Mouse (Mus musculus): Measurements from ENCODE around the gene Glud1.
"Not testable (repeated sequence)": the region's sequence is repeated elsewhere in the genome, so short reads cannot be mapped to it uniquely, and the experiment has no call there.

Gene Glud1

DNA sequence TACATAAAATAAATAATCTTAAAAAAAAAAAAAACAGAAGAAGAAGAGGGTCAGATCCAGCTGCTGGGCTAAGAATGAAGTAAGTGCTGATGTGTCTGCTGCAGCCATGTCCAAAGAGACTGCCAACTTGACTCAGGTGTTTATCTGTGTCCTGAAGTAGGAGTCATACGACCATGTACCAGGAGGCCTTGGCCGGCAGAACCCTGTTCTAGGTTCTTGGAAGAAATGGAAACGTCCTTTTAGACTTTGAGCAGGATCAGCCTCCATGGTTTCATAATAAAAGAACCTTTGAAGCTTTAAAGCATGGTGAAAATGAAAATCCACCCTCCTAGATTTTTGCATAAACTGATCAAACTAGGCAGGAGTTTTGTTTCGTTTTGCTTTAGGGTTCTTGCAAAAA, 43.9 kb downstream of the Glud1 start:
- DNase-seq, result no peak

DNA sequence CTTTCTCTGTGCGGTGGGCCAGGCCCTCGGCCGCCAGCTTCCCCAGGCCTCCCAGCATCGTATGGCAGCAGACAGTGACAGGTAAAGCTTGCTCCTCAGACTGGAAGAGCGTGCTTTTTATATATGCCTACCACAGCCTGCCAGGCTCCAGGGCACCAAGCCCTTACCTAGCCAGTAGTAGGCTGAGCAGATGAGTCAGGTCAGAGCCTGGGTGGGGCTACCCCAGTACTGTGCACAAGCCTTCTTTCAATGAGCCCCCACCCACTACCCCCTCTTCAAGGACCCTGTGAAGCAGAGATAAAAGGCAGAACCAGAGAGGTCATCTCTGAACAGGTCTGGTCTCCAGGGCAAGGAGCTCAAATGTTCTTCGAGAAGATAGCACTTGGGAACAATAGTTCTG, 44.8 kb downstream of the Glud1 start, which contains the start of gene Fam25c:
TSS of gene Fam25c (minus strand) at position 133 of the 400 bp plus-strand sequence.
- no peak for DNase-seq

DNA sequence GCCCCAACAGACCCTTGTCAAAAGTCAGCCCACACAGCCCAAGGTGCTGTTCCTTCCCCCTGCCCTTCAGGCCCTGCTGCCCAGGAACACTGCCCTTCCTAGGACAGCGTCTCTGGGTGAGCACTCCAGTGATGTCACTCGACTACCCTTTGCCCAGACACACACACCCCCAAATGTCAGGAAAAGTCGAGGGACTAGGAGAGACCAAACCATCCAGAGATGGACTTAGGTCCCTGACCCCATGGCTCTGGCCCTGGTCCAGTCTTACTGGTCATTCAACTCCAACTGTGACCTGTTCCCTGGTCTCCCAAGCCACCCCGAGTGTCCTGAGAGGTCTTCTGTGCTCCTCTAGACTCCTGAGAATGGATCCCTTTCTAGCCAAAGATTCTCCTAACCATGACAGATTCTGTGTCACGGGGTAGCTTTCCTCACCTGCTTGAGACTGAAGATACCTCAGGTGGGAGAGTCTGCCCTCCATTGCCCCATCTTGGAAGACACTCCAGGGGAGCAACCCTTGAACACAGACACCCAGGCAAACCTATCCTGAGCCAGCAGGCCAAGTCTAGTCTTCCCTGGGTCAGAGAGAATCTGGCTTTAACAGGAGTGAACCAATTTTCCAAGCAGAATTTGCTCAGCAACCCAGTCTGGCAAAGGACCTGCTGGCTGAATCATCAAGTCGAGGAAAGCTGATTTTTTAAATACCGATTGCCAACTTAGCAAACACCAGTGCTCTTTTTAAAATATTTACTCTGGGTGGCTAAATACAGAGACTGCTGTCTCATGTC, 47.3 kb downstream of the Glud1 start:
- DNase-seq, result peak; percentile 15

- no peak for DNase-seq
These were observed 49.2 kb downstream of the Glud1 start for GRCm38 (mm10) chr14:34359676-34360244.

DNA sequence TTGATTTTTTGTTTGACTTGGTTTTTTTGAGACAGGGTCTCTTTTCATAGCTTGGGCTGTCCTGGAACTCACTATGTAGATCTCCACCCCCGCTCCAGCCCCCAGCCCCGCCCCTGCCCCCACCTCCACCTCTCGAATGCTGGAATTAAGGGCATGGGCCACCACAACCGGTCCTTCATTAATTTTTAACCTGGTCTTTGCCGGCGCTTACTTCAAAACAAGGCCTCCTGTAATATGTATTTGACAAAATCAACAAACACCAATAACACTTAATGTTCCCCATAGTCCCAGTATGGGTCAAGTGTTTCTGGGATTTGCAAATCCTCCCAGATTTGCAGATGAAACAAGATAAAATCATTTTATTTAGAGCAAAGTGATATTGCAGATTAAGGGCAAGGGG, 49.7 kb downstream of the Glud1 start:
- no peak for DNase-seq

- no peak for DNase-seq
These were observed 51.6 kb downstream of the Glud1 start for GRCm38 (mm10) chr14:34362135-34362534.

DNA sequence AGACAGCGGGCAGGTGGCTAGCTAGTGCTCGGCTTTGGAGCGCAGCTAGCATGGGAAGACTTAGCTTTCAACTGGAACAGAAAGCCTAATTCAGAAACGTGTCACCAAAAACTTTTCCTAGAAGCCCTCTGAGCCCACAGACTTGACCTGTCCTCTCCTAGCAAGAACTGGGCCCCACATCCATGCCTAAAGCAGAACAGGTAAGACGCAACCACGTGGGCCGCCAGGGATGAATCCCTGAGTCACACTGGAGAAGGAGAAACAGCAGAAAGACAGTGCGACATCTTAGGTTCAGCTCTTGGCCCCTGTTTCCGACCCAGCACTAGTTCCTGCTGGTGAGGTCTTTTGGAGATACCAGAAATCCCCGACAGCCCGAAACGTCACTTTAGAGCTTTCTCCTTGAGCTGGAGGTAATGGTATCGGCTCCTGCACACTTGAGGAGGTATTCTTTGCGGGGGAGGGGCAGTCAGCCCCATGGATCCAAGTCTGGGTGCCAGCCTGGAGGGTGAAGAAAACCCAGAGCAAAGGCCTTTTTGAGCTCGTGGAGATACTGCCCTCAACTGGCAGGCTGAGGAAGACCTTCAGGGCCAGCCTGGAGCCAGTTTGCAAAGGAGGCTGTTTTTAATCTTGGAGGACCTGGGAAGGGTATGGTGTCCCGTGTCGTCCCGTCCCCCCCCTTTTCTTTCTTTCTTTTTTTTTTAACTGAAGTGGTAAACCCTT, 52.4 kb downstream of the Glud1 start:
- peak; percentile 29 for DNase-seq

- DNase-seq, result peak; percentile 33
These were observed 53.1 kb downstream of the Glud1 start for GRCm38 (mm10) chr14:34363490-34364253.

GRCm38 (mm10) chr14:34364254-34365146, 54.0 kb downstream of the Glud1 start:
- not testable (repeated sequence) for DNase-seq

DNA sequence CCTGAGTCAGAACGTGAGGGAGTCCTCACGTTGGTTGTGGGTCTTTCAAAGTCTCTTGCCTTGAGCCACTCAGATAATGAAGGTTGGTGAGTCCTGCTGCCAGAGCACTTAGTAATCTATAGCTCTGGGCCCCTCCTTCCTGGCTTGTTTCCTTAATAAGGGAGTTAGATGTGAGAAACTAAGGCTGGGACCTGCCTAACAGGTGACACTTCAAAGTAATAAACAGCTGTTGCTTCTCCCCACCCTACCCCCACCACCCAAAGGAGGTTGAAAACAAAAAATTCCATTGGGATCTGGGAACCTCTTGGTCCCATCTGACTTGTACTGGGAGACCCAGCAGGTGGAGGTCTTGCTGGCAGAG, 54.6 kb downstream of the Glud1 start:
- DNase-seq, result no peak

GRCm38 (mm10) chr14:34370203-34370602, 59.7 kb downstream of the Glud1 start:
- no peak for DNase-seq

DNA sequence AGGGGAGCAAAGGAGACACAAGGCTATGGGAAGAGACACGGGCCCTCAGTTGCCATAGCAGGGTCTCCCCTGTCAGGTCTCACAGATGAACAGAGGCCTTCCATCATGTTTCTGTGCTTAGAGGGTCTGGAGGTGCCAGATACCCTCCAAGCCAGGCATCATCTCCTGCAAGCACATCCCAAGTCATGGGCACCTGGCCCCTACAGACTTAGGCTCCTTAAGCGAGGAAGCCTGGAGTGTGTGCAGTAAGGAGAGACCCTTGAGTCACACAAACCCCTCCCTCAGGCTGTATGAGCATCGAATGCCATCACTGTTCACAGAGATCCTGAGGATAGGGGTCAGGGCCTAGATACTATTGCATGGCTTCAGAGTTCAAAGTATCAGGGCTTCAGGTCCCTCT, 60.4 kb downstream of the Glud1 start:
- no peak for DNase-seq

DNA sequence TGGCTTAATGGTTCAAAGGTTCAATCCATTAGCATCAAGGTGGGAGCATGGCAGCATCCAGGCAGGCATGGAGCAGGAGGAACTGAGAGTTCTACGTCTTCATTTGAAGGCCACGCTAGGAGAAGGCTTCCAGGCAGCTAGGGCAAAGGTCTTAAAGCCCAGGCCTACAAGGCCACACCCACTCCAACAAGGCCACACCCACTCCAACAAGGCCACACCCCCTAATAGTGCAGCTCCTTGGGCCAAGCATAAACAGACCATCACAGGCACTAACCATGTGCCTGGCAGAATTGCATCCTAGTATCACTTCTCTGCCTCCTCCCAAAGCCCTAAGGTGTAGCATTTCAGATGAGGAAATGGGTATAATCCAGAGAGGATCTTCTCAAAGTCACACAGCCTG, 61.2 kb downstream of the Glud1 start:
- no peak for DNase-seq

DNA sequence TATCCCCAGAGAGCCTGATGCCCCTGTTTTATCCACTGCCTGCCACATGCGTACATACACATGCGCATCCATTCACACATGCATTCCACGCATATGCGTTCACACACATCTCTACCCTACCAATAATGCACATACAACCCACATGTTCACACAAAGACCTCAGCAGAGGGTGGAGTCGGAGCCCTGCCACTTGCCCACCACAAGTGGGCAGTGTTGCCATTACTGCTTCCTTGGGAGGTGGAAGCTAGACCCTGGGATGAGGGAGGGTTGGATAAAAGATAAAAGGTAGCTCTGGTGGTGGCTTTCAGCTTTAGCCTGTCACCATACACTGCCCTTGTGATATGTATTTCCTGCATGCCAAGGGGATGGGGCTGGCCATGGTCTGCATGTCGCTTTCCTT, 62.1 kb downstream of the Glud1 start:
- no peak for DNase-seq

DNA sequence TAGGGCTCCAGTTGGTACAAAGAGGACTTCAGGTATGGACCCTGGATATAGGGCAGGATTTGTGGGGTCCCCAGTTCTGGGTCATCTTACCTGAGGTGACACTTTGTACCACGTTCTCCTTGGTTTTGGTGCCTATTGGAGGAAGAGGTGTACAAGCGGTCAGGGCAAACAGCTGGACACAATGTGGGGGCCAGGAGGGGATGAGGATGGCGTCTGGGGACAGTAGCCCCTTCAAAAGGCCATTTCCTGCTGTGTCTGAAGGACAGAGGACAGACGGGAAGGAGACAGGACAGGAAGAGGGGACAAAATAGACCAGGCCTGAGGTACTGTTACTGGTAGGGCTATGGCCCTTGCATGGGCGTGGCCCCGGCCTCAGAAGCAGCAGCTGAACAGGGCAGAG, 63.1 kb downstream of the Glud1 start:
- no peak for DNase-seq

GRCm38 (mm10) chr14:34374577-34374976, 64.0 kb downstream of the Glud1 start, which contains the start of gene Sncg:
Gene Sncg, minus strand, starts transcription at chr14:34374789.
- DNase-seq, result no peak

GRCm38 (mm10) chr14:34375415-34375904, 64.9 kb downstream of the Glud1 start, which contains the start of gene Mmrn2:
Gene Mmrn2, plus strand, starts transcription at chr14:34375465.
- no peak for DNase-seq

GRCm38 (mm10) chr14:34375941-34376340, 65.4 kb downstream of the Glud1 start:
- no peak for DNase-seq

DNA sequence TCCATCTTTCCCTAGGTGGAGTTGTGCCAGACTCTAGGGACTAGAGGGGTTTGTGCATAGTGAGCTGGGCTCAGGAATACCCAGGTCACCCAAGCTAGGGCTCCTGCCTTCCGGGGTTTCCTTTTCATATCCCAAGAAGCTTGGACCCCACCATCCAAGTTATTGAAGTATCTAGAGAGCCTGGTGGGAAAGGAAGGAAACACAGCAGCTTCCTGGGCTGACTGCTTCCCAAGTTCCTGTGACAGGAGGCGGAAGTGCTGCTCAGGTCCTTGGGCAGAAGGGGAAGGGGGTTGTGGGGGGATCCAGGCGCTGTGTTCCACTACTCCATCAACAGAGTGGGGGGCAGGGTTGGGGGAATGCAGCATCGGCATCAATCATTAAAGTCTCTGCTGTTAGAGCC, 66.6 kb downstream of the Glud1 start:
- no peak for DNase-seq

DNA sequence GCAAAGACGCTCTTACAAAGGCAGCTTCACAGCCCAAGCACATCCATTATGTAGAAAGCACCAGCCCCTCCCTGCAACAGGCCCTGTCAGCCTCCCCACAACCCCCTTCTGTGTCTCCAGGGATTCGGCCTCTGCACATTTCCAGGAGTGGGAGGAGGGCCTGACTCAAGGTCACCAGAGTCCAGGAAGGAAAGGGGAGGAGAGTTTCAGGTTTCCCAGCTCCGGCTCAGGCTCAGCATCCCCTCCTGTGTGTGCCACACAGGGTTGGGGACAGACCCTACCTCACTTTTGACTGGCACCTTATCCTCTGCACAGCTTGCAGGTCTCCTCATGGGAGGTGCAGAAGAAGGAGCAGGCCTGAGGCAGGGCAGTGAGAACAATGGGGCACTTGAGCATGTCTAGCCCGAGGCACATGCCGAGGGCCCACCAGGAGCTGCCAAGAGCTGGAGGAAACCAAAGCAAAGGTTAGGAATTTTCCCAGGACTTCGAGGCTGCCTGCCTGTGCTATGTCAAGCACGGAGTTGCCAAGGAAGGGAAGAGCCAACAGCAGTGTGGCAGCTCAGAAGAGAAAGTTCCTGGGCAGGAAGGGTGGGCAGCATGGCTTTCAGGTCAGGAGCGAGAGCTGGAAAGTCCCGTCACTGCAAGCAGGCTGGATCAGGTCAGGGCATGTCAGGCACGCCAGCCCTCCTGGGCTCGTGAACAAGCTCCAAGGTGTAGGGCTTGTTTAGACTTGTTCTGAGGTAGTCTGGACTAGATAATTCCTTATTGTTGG, 68.2 kb downstream of the Glud1 start:
- no peak for DNase-seq

Data from layer of hippocampus, adult 9-11 months (tissue).